Mouse (Mus musculus) liver, embryonic 16.5 days (tissue): ENCODE measurements around the gene Inka1. TPM values are rescaled to one million over a fixed set of nuclear protein-coding genes. Genes with fewer than 3 reads are reported as not detected.

Experiments
- polyA plus RNA-seq: library from polyadenylated mRNA; unstranded; fragments of >200 nt; fragmentation: Nextera tagmentation; extraction: Ambion mirVana; gene quantifications from 2 replicates; pipeline ENCODE4 v1.2.1, GENCODE M21; 2015

Inka1 gene
- polyA plus RNA-seq, 1 experiment from 2014 or later = 46.1 TPM

Other genes with a start within 250 kb of the Inka1 start
- 72.7 and 78.3 TPM in 2 replicates for gene Rbm5, start 214.9 kb downstream of the Inka1 start, polyA plus RNA-seq
- 25.8 and 26.6 TPM in 2 replicates for gene Rbm6, start 112.6 kb downstream of the Inka1 start, polyA plus RNA-seq
- 3.6 and 4.1 TPM in 2 replicates for gene Mon1a, start 97.7 kb downstream of the Inka1 start, polyA plus RNA-seq
- gene Mst1r, start 79.0 kb downstream of the Inka1 start, polyA plus RNA-seq = 1.3 and 2.8 TPM in 2 replicates
- gene Actl11, start 57.4 kb downstream of the Inka1 start, polyA plus RNA-seq = not detected in 2 replicates
- gene Camkv, start 50.2 kb downstream of the Inka1 start, polyA plus RNA-seq = 0.11 TPM in 2 replicates
- gene Traip, start 35.7 kb downstream of the Inka1 start, polyA plus RNA-seq = 11.1 and 13.3 TPM in 2 replicates
- gene Uba7, start 10.4 kb downstream of the Inka1 start, polyA plus RNA-seq = 43.8 and 47.7 TPM in 2 replicates
- gene Gm20661, start 2.8 kb downstream of the Inka1 start, polyA plus RNA-seq = 0.41 and 0.49 TPM in 2 replicates
- gene Cdhr4, start 6.6 kb upstream of the Inka1 start, polyA plus RNA-seq = 1.0 and 1.2 TPM in 2 replicates
- gene Gm20662, start 10.5 kb upstream of the Inka1 start, polyA plus RNA-seq = 0.22 and 0.48 TPM in 2 replicates
- gene Ip6k1, start 16.6 kb upstream of the Inka1 start, polyA plus RNA-seq = 39.1 and 45.3 TPM in 2 replicates
- 12.9 and 13.8 TPM in 2 replicates for gene Gmppb, start 63.4 kb upstream of the Inka1 start, polyA plus RNA-seq
- 1.6 and 2.1 TPM in 2 replicates for gene Amigo3, start 67.3 kb upstream of the Inka1 start, polyA plus RNA-seq
- 52.5 and 62.0 TPM in 2 replicates for gene Mst1, start 94.6 kb upstream of the Inka1 start, polyA plus RNA-seq
- 92.7 and 106 TPM in 2 replicates for gene Rnf123, start 97.5 kb upstream of the Inka1 start, polyA plus RNA-seq
- gene Apeh, start 108.7 kb upstream of the Inka1 start, polyA plus RNA-seq = 167 and 172 TPM in 2 replicates
- gene Bsn, start 204.5 kb upstream of the Inka1 start, polyA plus RNA-seq = 1.0 and 1.2 TPM in 2 replicates